15 mouse cellular contexts compared by ENCODE assay signal in the genomic region with DNA sequence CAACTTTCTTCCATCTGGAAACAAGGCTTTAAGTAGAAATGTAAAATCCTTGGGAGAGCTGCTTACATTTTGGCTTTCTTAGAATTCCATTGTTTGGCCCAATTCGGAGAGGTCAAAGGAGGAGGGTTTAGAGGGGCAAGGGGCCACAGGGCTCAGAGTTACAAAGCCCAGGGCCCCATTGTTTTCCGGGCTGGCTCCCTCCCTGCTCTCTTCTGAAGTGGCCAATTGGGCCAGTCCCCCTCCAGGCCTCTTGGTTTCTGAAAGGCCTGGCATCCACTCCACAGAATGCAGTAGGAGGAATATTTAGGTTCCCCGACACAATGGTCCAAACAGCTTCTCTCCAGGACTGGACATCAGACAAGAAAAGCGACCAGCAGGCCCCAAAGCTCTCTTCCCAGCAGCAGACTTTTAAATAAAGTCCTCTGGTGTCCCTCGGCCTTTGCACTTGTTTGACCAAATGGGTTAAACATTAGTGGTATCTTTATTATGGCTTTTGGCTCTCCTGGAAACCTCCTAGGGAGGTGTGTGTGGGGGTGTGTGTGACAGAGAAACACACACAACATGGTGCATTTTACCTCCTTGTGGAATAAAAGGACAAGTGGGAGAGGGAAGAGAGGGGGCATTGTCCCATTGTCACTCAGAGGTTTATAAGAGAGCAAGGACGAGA.
DNase-seq lines count a peak whose midpoint lies in the region; ATAC-seq lines count a peak whose summit lies in the region.
"Had no signal": no experiment of that assay in that cellular context is flagged by ENCODE, and none has a peak within 500 bp of the region (broad histone marks: within the 10 kb centered on the region; RNA-seq: fewer than 3 reads in every experiment).

No protein-coding gene starts in this region.

- peak overlapping the region; percentile 61 for H3K27ac ChIP-seq in embryonic facial prominence, embryonic 14.5 days (replicated peaks; ENCODE audit: low read depth, low read length)
- H3K27ac ChIP-seq in liver, embryonic 13.5 days, result peak overlapping the region; percentile 47
- H3K27ac ChIP-seq: gastrocnemius, adult 2 months; kidney, postnatal 0 days had no signal

- H3K27me3 ChIP-seq in embryonic facial prominence, embryonic 14.5 days (replicated peaks; ENCODE audit: control insufficient read depth, insufficient read depth, low read length), result no peaks in the 10 kb centered on the region
- H3K27me3 ChIP-seq in liver, embryonic 13.5 days, result no peaks in the 10 kb centered on the region

- 50% methylated on average over 6 of the region's 6 CpGs for WGBS in embryonic facial prominence, embryonic 14.5 days
- 45% methylated on average over 6 of the region's 6 CpGs for WGBS in liver, embryonic 13.5 days (ENCODE audit: insufficient replicate concordance)

- peaks cover 6% of the 10 kb centered on the region; the same call in 1 of the 2 replicates for H3K4me1 ChIP-seq in embryonic facial prominence, embryonic 14.5 days (ENCODE audit: control insufficient read depth, insufficient read depth, low read length)
- H3K4me1 ChIP-seq in liver, embryonic 13.5 days (replicated peaks), result no peaks in the 10 kb centered on the region

- H3K36me3 ChIP-seq in embryonic facial prominence, embryonic 14.5 days (ENCODE audit: control insufficient read depth, insufficient read depth, low read length), result no peaks in the 10 kb centered on the region
- no peaks in the 10 kb centered on the region for H3K36me3 ChIP-seq in liver, embryonic 13.5 days

- H3K9me3 ChIP-seq in embryonic facial prominence, embryonic 14.5 days (ENCODE audit: control insufficient read depth, low read length), result no peaks in the 10 kb centered on the region
- H3K9me3 ChIP-seq in liver, embryonic 13.5 days (replicated peaks), result no peaks in the 10 kb centered on the region

- H3K9ac ChIP-seq in embryonic facial prominence, embryonic 14.5 days (ENCODE audit: low read depth, low read length), result no peak overlapping the region
- H3K9ac ChIP-seq in liver, embryonic 13.5 days, result no peak overlapping the region

- no peak overlapping the region for H3K4me3 ChIP-seq in embryonic facial prominence, embryonic 14.5 days (ENCODE audit: low read depth, low read length)
- H3K4me3 ChIP-seq in liver, embryonic 13.5 days (replicated peaks), result no peak overlapping the region
- H3K4me3 ChIP-seq: gastrocnemius, adult 2 months had no signal

- no peak for ATAC-seq in embryonic facial prominence, embryonic 14.5 days (ENCODE audit: low read depth)
- peak; percentile 54; the same call in 1 of the 2 replicates for ATAC-seq in liver, embryonic 13.5 days (ENCODE audit: low read depth)
- ATAC-seq: activated CD4-positive, CD25-positive, alpha-beta regulatory T cell, adult 4 months; lung, postnatal 0 days had no signal

- no peak overlapping the region for H3K4me2 ChIP-seq in embryonic facial prominence, embryonic 14.5 days (ENCODE audit: low read depth, low read length)
- no peak overlapping the region for H3K4me2 ChIP-seq in liver, embryonic 13.5 days
- H3K4me2 ChIP-seq: heart, embryonic 11.5 days had no signal

- DNase-seq in kidney, adult 18-20 months, result peak; percentile 9
- no peak for DNase-seq in kidney, postnatal 14 days
- DNase-seq in embryo, embryonic 11 days, result peak; percentile 70
- no peak for DNase-seq in embryonic facial prominence, embryonic 14.5 days (ENCODE audit: low spot score)
- no peak for DNase-seq in liver, embryonic 13.5 days
- DNase-seq in thymus, postnatal 0 days (ENCODE audit: low spot score), result no peak
- DNase-seq in cerebellum, postnatal 36 days, result no peak
- DNase-seq: adrenal gland, postnatal 36 days; gastrocnemius, adult 2 months; heart, postnatal 36 days; thymus, adult 2 months had no signal

Comparison
In these comparisons a context has a peak if more than half of its experiments do, and no peak if none do; other contexts are left out.
1. DNase-seq: peak in kidney, adult 18-20 months (single experiment) and embryo, embryonic 11 days (single experiment); none in kidney, postnatal 14 days (single experiment), embryonic facial prominence, embryonic 14.5 days (single experiment), liver, embryonic 13.5 days (single experiment), thymus, postnatal 0 days (single experiment) and cerebellum, postnatal 36 days (0 of 2).